Mouse (Mus musculus): Measurements from ENCODE around the gene Vcan.

DNA sequence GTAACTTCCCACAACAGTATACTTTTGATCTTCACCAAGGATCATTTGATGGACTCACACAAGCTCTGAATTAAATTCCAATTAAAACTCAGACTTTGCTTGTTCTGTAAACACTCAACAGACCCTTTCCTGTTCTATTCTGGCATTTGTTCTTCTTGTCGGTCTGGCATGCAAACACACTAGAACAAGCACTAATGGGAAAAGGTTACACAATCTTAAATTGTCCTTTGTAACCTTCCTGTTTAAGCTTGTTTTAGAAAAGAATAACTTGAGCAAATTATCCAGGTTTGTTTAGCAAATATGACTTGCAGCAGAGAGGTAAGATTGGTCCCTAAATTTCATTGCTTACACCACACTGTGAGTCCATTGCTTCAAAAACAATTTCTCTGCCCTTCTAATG lies 89.5 kb downstream of the Vcan start:
- TF ChIP-seq MYOG (IDR thresholded peaks at IDR 0.05; ENCODE audit: control insufficient read depth, extremely low read depth, insufficient read length): no peak
- TF ChIP-seq CTCF (IDR thresholded peaks at IDR 0.05; ENCODE audit: control insufficient read depth, insufficient read depth, insufficient read length): no peak

All from C2C12 (cell line).